Mouse (Mus musculus) limb, embryonic 14.5 days (tissue): ENCODE results near the gene Mogat2. TPM values are rescaled to one million over a fixed set of nuclear protein-coding genes. Genes with fewer than 3 reads are reported as not detected.

Source experiments
- ATAC-seq: fragments of 200-750 bp; cut with Nextera tagmentation; 2 replicates; pipeline ENCODE4 v1.8.0; 2017; ENCODE audit warnings: low read depth, moderate number of reproducible peaks, moderate TSS enrichment; ENCODE audit not compliant: low FRiP score
- DNase-seq: peaks from one replicate; pipeline ENCODE4 v3.0.0-alpha.2; 2015; ENCODE audit warnings: low spot score
- H3K27ac ChIP-seq: fragments of 300-500 bp; sonication (generic); replicated peaks from 2 replicates; pipeline ENCODE4 v1.5.1; 2014; ENCODE audit warnings: low read depth, mild to moderate bottlenecking, low read length, moderate library complexity, mixed read lengths
- H3K27me3 ChIP-seq: fragments of 300-500 bp; sonication (generic); 2 replicates; pipeline ENCODE4 v1.6.1; 2014; ENCODE audit warnings: low read length, mixed read lengths; ENCODE audit not compliant: control insufficient read depth, insufficient read depth
- H3K36me3 ChIP-seq: fragments of 300-500 bp; sonication (generic); 2 replicates; pipeline ENCODE4 v1.6.1; 2014; ENCODE audit warnings: mild to moderate bottlenecking, low read length, moderate library complexity, mixed read lengths; ENCODE audit not compliant: control insufficient read depth, insufficient read depth
- H3K4me1 ChIP-seq: fragments of 300-500 bp; sonication (generic); 2 replicates; pipeline ENCODE4 v1.6.1; 2014; ENCODE audit warnings: antibody characterized with exemption, low read length, mixed read lengths; ENCODE audit not compliant: control insufficient read depth, insufficient read depth
- H3K4me2 ChIP-seq: fragments of 300-500 bp; sonication (generic); replicated peaks from 2 replicates; pipeline ENCODE4 v1.6.1; 2014; ENCODE audit warnings: low read depth, mild to moderate bottlenecking, low read length, moderate library complexity; ENCODE audit not compliant: severe bottlenecking
- H3K4me3 ChIP-seq: fragments of 300-500 bp; sonication (generic); replicated peaks from 2 replicates; pipeline ENCODE4 v1.5.1; 2014; ENCODE audit warnings: low read length
- H3K9ac ChIP-seq: fragments of 300-500 bp; sonication (generic); 2 replicates; pipeline ENCODE4 v1.6.1; 2014; ENCODE audit warnings: mild to moderate bottlenecking, low read depth, low read length, moderate library complexity; ENCODE audit not compliant: severe bottlenecking
- H3K9me3 ChIP-seq: fragments of 300-500 bp; sonication (generic); 2 replicates; pipeline ENCODE4 v1.6.1; 2016; ENCODE audit warnings: low read length; ENCODE audit not compliant: control insufficient read depth
- POLR2A ChIP-seq: fragments of 200-500 bp; IDR thresholded peaks from 2 replicates; pipeline ENCODE4 v1.8.0; 2012; ENCODE audit warnings: inconsistent platforms, mild to moderate bottlenecking, moderate library complexity, borderline replicate concordance; ENCODE audit not compliant: insufficient read depth, insufficient read length; ENCODE audit errors: extremely low read depth
- WGBS: fragments of 180-500 bp; shearing (Covaris S2); extraction: QIAGEN DNeasy Blood & Tissue Kit; methylation state at CpG from one replicate; pipeline ENCODE4 v1.1.7; 2014; 5-methylcytosine and 5-hydroxymethylcytosine counted together
- polyA plus RNA-seq, 2 experiments: library from polyadenylated mRNA; depleted of rRNA in 1 of 2; stranded (reverse) in 1 of 2; unstranded in 1 of 2; fragments of >200 nt; fragmentation: Nextera tagmentation in 1 of 2; extraction: Ambion mirVana in 1 of 2; gene quantifications; 2 replicates each; pipeline versions ENCODE4 v1.2.1 to v1.2.3; 2012 to 2014

Mogat2 gene
- polyA plus RNA-seq, 2 experiments = 2.2 to 4.5 TPM

GRCm38 (mm10) chr7:99249582-99249911 is 11.1 kb upstream of the Mogat2 start:
- TF ChIP-seq POLR2A = no peak
- Histone ChIP-seq H3K9ac (no peak overlapping the region), H3K27ac (no peak overlapping the region), H3K9me3 (no peaks in the 10 kb centered on the region), H3K27me3 (no peaks in the 10 kb centered on the region), H3K4me2 (peak overlapping the region; percentile 72), H3K4me3 (peak overlapping the region; percentile 40), H3K36me3 (no peaks in the 10 kb centered on the region), H3K4me1 (0 out of 2 replicates have a peak, but pooled peaks cover 3% of the 10 kb centered on the region)
- whole genome bisulfite sequencing = under 1% methylated on average over 10 of the region's 10 CpGs
- DNase-seq (peak; percentile 91), ATAC-seq (peak; percentile 54; the same call in 1 of the 2 replicates)

GRCm38 (mm10) chr7:99248906-99249581 is 10.6 kb upstream of the Mogat2 start:
- Histone ChIP-seq H3K4me1 (0 out of 2 replicates have a peak, but pooled peaks cover 3% of the 10 kb centered on the region), H3K4me3 (peak overlapping the region; percentile 40), H3K27ac (no peak overlapping the region), H3K9ac (peak overlapping the region; percentile 47), H3K4me2 (peak overlapping the region; percentile 72), H3K36me3 (no peaks in the 10 kb centered on the region), H3K9me3 (no peaks in the 10 kb centered on the region), H3K27me3 (no peaks in the 10 kb centered on the region)
- DNase-seq (no peak), ATAC-seq (0 out of 2 replicates have a peak, but pooled peaks have one; percentile 24)
- TF ChIP-seq POLR2A = no peak
- WGBS = under 1% methylated on average over 36 of the region's 44 CpGs

- 0 out of 2 replicates have a peak overlapping the region, but pooled peaks have one; percentile 40 for H3K4me3 ChIP-seq
- peak; percentile 41; the same call in 1 of the 2 replicates for ATAC-seq
- 0 out of 2 replicates have a peak overlapping the region, but pooled peaks have one; percentile 72 for H3K4me2 ChIP-seq
- no peak overlapping the region for H3K27ac ChIP-seq
- DNase-seq = peak; percentile 32
- H3K27me3 ChIP-seq = no peaks in the 10 kb centered on the region
- no peak overlapping the region for H3K9ac ChIP-seq
- no peak for TF ChIP-seq POLR2A
- no peaks in the 10 kb centered on the region for H3K36me3 ChIP-seq
- H3K4me1 ChIP-seq = 0 out of 2 replicates have a peak, but pooled peaks cover 3% of the 10 kb centered on the region
- 18% methylated on average over 5 of the region's 5 CpGs for WGBS
- no peaks in the 10 kb centered on the region for H3K9me3 ChIP-seq
Measured at GRCm38 (mm10) chr7:99248157-99248742, 9.8 kb upstream of the Mogat2 start.

GRCm38 (mm10) chr7:99242097-99242496 is 3.7 kb upstream of the Mogat2 start:
- Histone ChIP-seq H3K9me3 (no peaks in the 10 kb centered on the region), H3K27me3 (no peaks in the 10 kb centered on the region), H3K36me3 (no peaks in the 10 kb centered on the region), H3K4me3 (no peak overlapping the region), H3K9ac (no peak overlapping the region), H3K4me2 (no peak overlapping the region), H3K4me1 (peaks cover 11% of the 10 kb centered on the region; the same call in 1 of the 2 replicates), H3K27ac (no peak overlapping the region)
- ATAC-seq = no peak
- TF ChIP-seq POLR2A = no peak
- DNase-seq = no peak
- 96% methylated on average over 11 of the region's 11 CpGs for WGBS

GRCm38 (mm10) chr7:99236888-99237660 is 1.3 kb downstream of the Mogat2 start:
- whole genome bisulfite sequencing = 36% methylated on average over 8 of the region's 8 CpGs
- DNase-seq = no peak
- H3K27me3 ChIP-seq = no peaks in the 10 kb centered on the region
- ATAC-seq = no peak
- no peak overlapping the region for H3K9ac ChIP-seq
- TF ChIP-seq POLR2A = no peak
- no peak overlapping the region for H3K27ac ChIP-seq
- H3K4me3 ChIP-seq = no peak overlapping the region
- no peaks in the 10 kb centered on the region for H3K36me3 ChIP-seq
- H3K9me3 ChIP-seq = no peaks in the 10 kb centered on the region
- H3K4me1 ChIP-seq = peaks cover 16% of the 10 kb centered on the region
- no peak overlapping the region for H3K4me2 ChIP-seq
